Mouse (Mus musculus): ENCODE data around the gene Mylpf.

GRCm38 (mm10) chr7:127164002-127164401, 44.7 kb upstream of the Mylpf start:
- TF ChIP-seq REST (IDR thresholded peaks at IDR 0.05; ENCODE audit: insufficient read depth, insufficient read length) (no peak), POLR2A (IDR thresholded peaks at IDR 0.05; ENCODE audit: insufficient read length, low read depth) (no peak), USF1 (IDR thresholded peaks at IDR 0.05; ENCODE audit: low read depth) (no peak), MAX (IDR thresholded peaks at IDR 0.05; ENCODE audit: low read depth) (no peak), E2F4 (IDR thresholded peaks at IDR 0.05; ENCODE audit: insufficient read depth) (no peak)

Data from myocyte (in vitro differentiated cells).